Mouse (Mus musculus) forebrain, embryonic 16.5 days (tissue): ENCODE measurements around the gene Fgfr2. TPM values are rescaled to one million over a fixed set of nuclear protein-coding genes. Genes with fewer than 3 reads are reported as not detected.

Experiments used
- ATAC-seq: fragments of 200-750 bp; cut with Nextera tagmentation; 2 replicates; pipeline ENCODE4 v1.8.0; 2017; ENCODE audit warnings: mild to moderate bottlenecking, moderate library complexity
- H3K27ac ChIP-seq: fragments of 300-500 bp; sonication (generic); 2 replicates; pipeline ENCODE4 v1.5.1; 2014; ENCODE audit warnings: low read length, control low read depth
- H3K27me3 ChIP-seq: fragments of 300-500 bp; sonication (generic); replicated peaks from 2 replicates; pipeline ENCODE4 v1.6.1; 2014; ENCODE audit warnings: low read length; ENCODE audit not compliant: control insufficient read depth, insufficient read depth
- H3K36me3 ChIP-seq: fragments of 300-500 bp; sonication (generic); 2 replicates; pipeline ENCODE4 v1.6.1; 2014; ENCODE audit not compliant: control insufficient read depth, insufficient read depth
- H3K4me1 ChIP-seq: fragments of 300-500 bp; sonication (generic); replicated peaks from 2 replicates; pipeline ENCODE4 v1.6.1; 2014; ENCODE audit warnings: low read length; ENCODE audit not compliant: control insufficient read depth, insufficient read depth
- H3K4me2 ChIP-seq: fragments of 300-500 bp; sonication (generic); 2 replicates; pipeline ENCODE4 v1.6.1; 2014; ENCODE audit warnings: mild to moderate bottlenecking, low read length, control low read depth
- H3K4me3 ChIP-seq: fragments of 300-500 bp; sonication (generic); replicated peaks from 2 replicates; pipeline ENCODE4 v1.5.1; 2014; ENCODE audit warnings: mild to moderate bottlenecking, low read length, control low read depth
- H3K9ac ChIP-seq: fragments of 300-500 bp; sonication (generic); replicated peaks from 2 replicates; pipeline ENCODE4 v1.6.1; 2014; ENCODE audit warnings: low read depth, low read length, control low read depth
- H3K9me3 ChIP-seq: fragments of 300-500 bp; sonication (generic); 2 replicates; pipeline ENCODE4 v1.6.1; 2016; ENCODE audit warnings: low read length; ENCODE audit not compliant: control insufficient read depth
- WGBS: fragments of 180-500 bp; shearing (Covaris S2); extraction: QIAGEN DNeasy Blood & Tissue Kit; methylation state at CpG from one replicate; pipeline ENCODE4 v1.1.7; 2014; 5-methylcytosine and 5-hydroxymethylcytosine counted together
- polyA plus RNA-seq: library from polyadenylated mRNA; unstranded; fragments of >200 nt; fragmentation: Nextera tagmentation; extraction: Ambion mirVana; gene quantifications from 2 replicates; pipeline ENCODE4 v1.2.1, GENCODE M21; 2015

The Fgfr2 gene
- polyA plus RNA-seq, 1 experiment from 2014 or later = 39.2 TPM

DNA sequence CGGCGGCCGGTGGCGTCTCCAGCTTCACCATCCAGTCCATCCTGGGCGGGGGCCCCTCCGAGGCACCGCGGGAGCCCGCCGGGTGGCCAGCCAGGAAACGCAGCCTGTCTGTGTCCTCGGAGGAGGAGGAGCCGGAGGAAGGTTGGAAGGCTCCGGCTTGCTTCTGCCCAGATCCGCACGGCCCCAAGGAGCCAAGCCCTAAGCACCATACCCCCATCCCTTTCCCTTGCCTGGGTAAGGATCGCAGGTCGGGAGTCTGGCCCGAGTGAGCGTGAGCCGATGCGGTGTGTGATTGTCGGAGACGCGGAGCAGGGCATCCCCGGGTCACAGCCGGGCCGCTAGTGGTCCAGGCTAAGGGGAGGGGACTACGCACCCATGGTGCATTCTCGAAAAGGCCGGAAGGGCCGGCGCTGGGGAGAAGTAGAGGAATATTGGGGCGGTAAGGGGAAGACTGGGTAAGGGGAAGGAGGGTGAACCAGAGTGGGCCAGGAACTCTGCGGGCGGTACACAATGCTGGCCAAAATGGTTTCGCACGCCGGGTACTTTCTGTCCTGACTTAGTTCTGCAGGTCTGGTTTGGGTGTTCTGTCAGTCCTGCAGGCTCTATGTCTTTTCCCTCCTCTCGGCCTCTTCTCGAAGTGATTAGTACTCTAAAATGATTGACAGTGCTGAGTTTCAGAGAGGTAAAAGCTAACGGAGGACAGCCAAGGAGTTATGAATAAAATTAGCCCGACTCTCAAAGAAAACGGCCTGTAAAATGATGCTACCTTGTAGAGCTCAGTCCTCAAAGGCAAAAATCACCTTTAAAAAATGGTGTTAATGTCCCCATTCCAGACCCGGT lies 1568.6 kb downstream of the Fgfr2 start:
- H3K36me3 ChIP-seq = no peaks in the 10 kb centered on the region
- no peak overlapping the region for H3K9ac ChIP-seq
- H3K9me3 ChIP-seq = no peaks in the 10 kb centered on the region
- H3K4me2 ChIP-seq = no peak overlapping the region
- peaks cover 73% of the 10 kb centered on the region for H3K27me3 ChIP-seq
- peaks cover 15% of the 10 kb centered on the region for H3K4me1 ChIP-seq
- ATAC-seq = no peak
- under 1% methylated on average over 45 of the region's 45 CpGs for WGBS
- H3K4me3 ChIP-seq = no peak overlapping the region; the same call in 1 of the 2 replicates
- no peak overlapping the region for H3K27ac ChIP-seq

DNA sequence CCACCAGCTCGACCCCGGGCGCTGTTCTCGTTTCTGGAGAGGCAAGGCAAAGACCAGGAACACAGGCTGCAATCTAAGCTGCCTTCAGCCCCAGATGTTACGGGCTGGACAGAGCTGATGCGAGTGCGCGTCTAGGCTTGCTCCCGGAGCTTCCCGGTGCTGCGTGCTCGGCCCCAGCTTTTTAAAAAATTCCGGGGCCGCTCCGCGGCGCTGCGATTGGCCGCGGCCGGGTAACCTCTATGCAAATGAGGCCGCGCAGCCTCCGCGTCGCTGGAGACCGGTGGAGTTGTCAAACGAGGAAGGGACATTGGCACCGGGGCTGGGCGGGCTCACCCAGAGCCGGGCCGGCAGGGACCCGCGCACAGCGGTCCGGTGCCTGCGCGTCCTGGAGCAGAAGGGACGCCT lies 1569.4 kb downstream of the Fgfr2 start:
- Histone ChIP-seq H3K9ac (no peak overlapping the region), H3K4me2 (peak overlapping the region; percentile 31), H3K4me1 (peaks cover 15% of the 10 kb centered on the region), H3K36me3 (no peaks in the 10 kb centered on the region), H3K27me3 (peaks cover 76% of the 10 kb centered on the region), H3K4me3 (peak overlapping the region; percentile 24), H3K27ac (no peak overlapping the region), H3K9me3 (no peaks in the 10 kb centered on the region)
- under 1% methylated on average over 38 of the region's 39 CpGs for WGBS
- ATAC-seq = peak; percentile 21; the same call in 1 of the 2 replicates

DNA sequence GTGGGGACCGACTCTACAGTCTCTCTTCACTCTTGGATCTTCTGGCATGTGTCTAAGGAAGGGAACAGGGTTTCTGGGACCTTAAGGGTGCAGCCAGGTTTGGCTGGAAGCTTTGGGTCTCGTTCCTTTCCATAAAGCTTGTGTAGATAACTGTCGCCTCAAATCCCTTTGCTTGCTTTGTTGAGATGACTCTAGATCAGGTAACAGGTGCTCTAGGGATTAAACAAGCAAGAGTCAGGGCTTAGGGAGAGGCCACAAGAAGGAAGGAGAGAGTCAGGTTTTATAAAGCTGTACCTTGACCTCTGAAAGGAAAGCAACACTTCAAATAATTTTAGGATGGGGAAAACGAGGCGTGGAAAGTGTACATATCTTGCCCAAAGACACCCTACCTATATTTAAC lies 1570.4 kb downstream of the Fgfr2 start:
- Histone ChIP-seq H3K4me3 (no peak overlapping the region), H3K9me3 (no peaks in the 10 kb centered on the region), H3K4me2 (no peak overlapping the region), H3K9ac (no peak overlapping the region), H3K4me1 (peaks cover 15% of the 10 kb centered on the region), H3K27me3 (peaks cover 78% of the 10 kb centered on the region), H3K27ac (no peak overlapping the region), H3K36me3 (no peaks in the 10 kb centered on the region)
- no peak for ATAC-seq
- under 1% methylated on average over 5 of the region's 5 CpGs for WGBS

DNA sequence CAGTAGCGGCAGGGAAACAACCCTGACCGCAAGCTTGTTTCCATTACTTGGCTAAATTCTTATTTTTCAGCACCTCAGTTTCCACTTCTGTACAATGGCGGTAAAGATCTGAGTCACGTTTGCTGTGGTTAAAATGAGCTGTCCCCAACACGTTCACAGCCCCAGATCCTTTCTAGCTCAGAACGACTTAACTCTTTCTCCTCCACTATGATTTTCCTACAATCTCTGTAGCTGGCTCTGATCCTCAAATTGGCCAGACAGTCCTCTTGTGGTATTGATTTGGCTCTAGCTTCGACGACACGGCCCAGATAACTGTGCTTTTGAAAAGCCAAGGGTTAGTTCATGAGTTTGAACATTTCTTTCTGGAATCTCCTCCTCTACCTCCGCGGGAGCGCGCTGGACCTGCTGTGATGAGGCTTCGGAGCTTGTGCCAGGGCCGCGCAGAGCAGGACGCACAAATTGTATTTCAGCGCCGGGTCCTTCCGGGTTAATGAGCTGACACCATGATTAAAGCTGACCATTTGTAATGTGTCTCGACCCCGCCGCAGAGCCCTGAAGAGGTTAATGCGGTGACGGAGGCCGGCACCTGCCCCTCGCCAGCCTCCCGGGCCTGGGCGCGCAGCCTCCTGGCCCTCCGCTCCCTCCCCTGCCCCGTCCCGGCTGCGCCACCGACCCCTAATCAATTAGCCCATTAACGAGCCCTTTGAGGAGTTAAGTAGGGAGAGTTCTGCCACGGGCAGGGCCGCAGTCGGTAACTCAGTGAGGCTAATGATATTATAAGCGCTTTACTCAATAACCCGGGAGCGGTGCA lies 1571.0 kb downstream of the Fgfr2 start:
- Histone ChIP-seq H3K27ac (no peak overlapping the region), H3K9ac (no peak overlapping the region), H3K4me1 (peaks cover 15% of the 10 kb centered on the region), H3K36me3 (no peaks in the 10 kb centered on the region), H3K27me3 (peaks cover 78% of the 10 kb centered on the region), H3K4me2 (no peak overlapping the region), H3K4me3 (no peak overlapping the region), H3K9me3 (no peaks in the 10 kb centered on the region)
- ATAC-seq = no peak
- WGBS = under 1% methylated on average over 42 of the region's 42 CpGs

DNA sequence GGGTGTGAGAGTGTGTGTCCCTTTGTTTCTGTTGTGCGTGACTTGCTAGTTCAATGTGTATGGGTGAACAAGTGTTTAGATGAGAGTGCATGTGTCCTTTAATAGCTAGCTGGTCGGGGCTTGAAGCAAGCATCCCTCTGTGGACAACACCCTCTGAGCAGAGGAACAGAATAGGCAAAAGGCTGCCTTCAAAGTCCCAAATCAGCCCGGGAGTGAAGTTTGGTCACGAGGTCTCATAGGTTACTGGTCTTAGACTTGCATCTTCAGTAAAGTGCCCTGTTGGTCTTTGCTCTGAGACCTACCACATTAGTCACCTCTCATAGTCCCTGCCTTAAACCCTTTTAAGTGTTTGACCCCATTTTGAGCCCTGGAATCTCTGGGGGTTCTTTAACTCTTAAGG lies 1571.7 kb downstream of the Fgfr2 start:
- Histone ChIP-seq H3K9ac (no peak overlapping the region), H3K4me3 (no peak overlapping the region)
- WGBS = 1% methylated on average over 4 of the region's 4 CpGs

DNA sequence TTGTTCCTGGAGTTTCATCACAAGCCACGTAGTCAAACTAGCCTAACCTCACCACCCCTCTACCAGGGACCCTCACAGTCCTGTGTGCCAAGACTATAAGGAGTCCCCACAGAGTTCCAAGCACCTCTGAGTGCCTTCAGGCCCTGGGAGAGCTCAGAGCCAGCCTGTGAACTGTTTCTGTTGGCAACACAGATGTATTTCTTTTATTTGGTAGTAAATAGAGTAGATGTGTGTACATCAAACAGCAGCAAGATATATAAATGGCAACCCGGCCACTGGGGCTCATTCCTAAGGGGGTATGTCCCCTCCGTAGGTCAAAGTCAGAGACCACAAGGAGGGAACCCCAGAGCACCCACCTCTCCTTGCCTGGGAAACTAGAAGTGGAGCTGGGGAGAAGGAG lies 1574.7 kb downstream of the Fgfr2 start, which contains the start of gene Hmx2:
Hmx2 (plus strand) TSS at position 301 of the 400 bp plus-strand sequence.
- H3K36me3 ChIP-seq = no peaks in the 10 kb centered on the region
- H3K9ac ChIP-seq = no peak within 1 kb of the TSS
- H3K4me1 ChIP-seq = peaks cover 7% of the 10 kb centered on the region
- H3K4me3 ChIP-seq = no peak within 1 kb of the TSS
- H3K27ac ChIP-seq = no peak within 1 kb of the TSS
- H3K4me2 ChIP-seq = no peak within 1 kb of the TSS
- H3K9me3 ChIP-seq = no peaks in the 10 kb centered on the region
- 2% methylated on average over 3 of the region's 3 CpGs for WGBS
- H3K27me3 ChIP-seq = peaks cover 81% of the 10 kb centered on the region
- no peak for ATAC-seq

More for the DNA sequence above, 1571.7 kb downstream of the Fgfr2 start:
- H3K9me3 ChIP-seq = no peaks in the 10 kb centered on the region
- H3K27ac ChIP-seq = no peak overlapping the region
- no peak for ATAC-seq
- peaks cover 77% of the 10 kb centered on the region for H3K27me3 ChIP-seq
- peaks cover 15% of the 10 kb centered on the region for H3K4me1 ChIP-seq
- H3K36me3 ChIP-seq = no peaks in the 10 kb centered on the region
- H3K4me2 ChIP-seq = no peak overlapping the region

DNA sequence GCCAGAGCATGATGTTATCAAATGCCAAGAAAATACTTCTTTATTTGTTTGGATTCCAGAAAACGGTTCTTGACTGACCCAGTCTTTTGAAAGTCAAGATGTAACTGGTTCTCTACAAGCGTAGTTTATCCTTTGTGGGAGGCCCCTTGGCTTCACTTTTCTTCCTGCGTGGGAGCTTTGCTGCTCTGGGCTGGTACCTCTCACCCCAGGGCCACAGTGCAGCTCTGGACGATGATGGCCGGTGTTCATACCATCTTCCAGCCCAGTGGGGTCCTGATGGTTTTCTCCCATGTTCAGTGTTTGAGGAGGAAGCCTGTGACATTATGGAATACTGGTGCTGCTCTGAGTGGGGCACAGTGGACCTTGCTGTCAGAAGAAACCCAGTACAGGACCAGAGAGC lies 1575.7 kb downstream of the Fgfr2 start:
- H3K9me3 ChIP-seq = no peaks in the 10 kb centered on the region
- no peak for ATAC-seq

DNA sequence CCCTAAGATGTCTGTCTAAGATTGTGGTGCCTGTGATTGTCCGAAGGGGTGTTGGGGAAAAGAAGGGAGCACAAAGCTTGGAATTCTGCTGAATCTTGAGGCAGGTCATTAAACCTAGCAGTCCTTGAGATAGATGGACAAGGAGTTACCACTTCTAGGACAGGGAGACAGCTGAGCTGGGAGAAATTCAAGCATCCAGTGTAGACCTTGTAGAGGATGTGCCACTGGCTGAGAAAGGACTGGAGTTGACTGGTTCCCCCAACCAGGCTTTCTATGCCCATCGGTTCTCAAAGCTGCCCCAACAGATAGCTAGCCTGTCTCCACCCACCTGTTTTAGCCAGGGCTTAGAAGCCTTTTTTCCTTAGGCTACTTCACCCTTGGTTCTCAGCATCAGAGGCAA lies 1576.7 kb downstream of the Fgfr2 start:
- H3K9me3 ChIP-seq = no peaks in the 10 kb centered on the region
- H3K27ac ChIP-seq = no peak overlapping the region
- no peak for ATAC-seq
- no peak overlapping the region for H3K4me2 ChIP-seq
- peaks cover 21% of the 10 kb centered on the region for H3K4me1 ChIP-seq
- no peaks in the 10 kb centered on the region for H3K36me3 ChIP-seq
- no peak overlapping the region for H3K4me3 ChIP-seq
- H3K27me3 ChIP-seq = peaks cover 80% of the 10 kb centered on the region
- WGBS = 4% methylated on average over 2 of the region's 2 CpGs
- H3K9ac ChIP-seq = no peak overlapping the region

More for the DNA sequence above, 1575.7 kb downstream of the Fgfr2 start:
- no peak overlapping the region for H3K4me3 ChIP-seq
- no peaks in the 10 kb centered on the region for H3K36me3 ChIP-seq
- H3K27ac ChIP-seq = no peak overlapping the region
- H3K27me3 ChIP-seq = peaks cover 81% of the 10 kb centered on the region
- no peak overlapping the region for H3K9ac ChIP-seq
- no peak overlapping the region for H3K4me2 ChIP-seq
- 2% methylated on average over 5 of the region's 5 CpGs for WGBS
- H3K4me1 ChIP-seq = peaks cover 14% of the 10 kb centered on the region

DNA sequence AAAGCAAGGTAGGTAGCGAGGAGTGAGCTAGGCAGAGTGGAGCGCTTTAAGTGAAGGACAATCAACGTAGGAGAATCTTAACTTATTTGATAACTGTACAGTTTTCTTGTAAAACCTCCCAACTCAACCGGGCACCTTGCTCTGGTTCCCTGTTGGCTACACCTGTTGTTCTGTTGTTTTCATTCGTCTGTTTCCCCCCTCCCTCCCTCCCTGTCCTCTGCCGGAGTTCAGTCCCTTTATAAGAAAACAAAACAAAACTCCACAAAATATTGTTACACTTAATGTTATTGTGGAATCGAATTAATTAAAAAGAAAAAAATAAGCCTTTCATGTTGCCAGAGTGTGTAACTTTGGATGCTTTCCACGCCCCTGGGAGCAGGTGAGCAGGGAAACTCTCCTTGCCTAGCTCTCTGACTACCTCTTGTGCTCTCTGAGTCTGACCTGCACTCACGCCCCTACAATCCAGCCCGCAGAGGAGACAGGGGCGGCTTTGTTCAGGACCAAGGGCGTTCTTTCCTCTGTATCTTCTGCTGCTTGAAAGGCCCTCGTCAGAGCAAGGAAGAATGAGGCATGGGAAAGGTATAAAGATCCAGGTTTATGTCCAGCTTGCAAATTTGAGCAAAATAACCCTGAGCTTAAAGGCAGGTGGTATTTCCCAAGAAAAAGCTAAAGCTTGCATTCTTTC lies 1577.3 kb downstream of the Fgfr2 start:
- Histone ChIP-seq H3K4me1 (peaks cover 21% of the 10 kb centered on the region), H3K4me2 (no peak overlapping the region), H3K9me3 (no peaks in the 10 kb centered on the region), H3K27ac (no peak overlapping the region), H3K27me3 (peaks cover 80% of the 10 kb centered on the region), H3K4me3 (no peak overlapping the region), H3K36me3 (no peaks in the 10 kb centered on the region), H3K9ac (no peak overlapping the region)
- no peak for ATAC-seq
- WGBS = 1% methylated on average over 13 of the region's 13 CpGs
